Mouse (Mus musculus) Patski (cell line): ENCODE data around the gene 4933428G20Rik. TPM values are rescaled to one million over a fixed set of nuclear protein-coding genes. Genes with fewer than 3 reads are reported as not detected.

Experiments
- ATAC-seq: fragments of 100-300 bp; one replicate; pipeline ENCODE4 v1.8.0; 2021
- CTCF ChIA-PET: fragments of 350-600 bp; sonication (Branson Sonifier 250); formaldehyde crosslinking; loops from one replicate; lab custom pipeline; 2022; ENCODE audit warnings: inconsistent platforms; lab: Charles Lee
- POLR2A ChIA-PET: fragments of 350-600 bp; sonication (Branson Sonifier 250); formaldehyde crosslinking; loops from one replicate; lab custom pipeline; 2022; ENCODE audit warnings: antibody characterized with exemption, inconsistent platforms; lab: Charles Lee
- DNase-seq: peaks from one replicate; pipeline ENCODE4 v3.0.0-alpha.2; 2011; ENCODE audit warnings: low read depth, low spot score
- H3K27me3 ChIP-seq: fragments of 371-371 bp; one replicate; pipeline ENCODE4 v1.5.1; 2021
- CTCF ChIP-seq: fragments of 100-300 bp; IDR thresholded peaks from one replicate; pipeline ENCODE4 v1.5.1; 2021
- in situ Hi-C: fragments of 300-500 bp; cut with MboI; formaldehyde crosslinking; loops from 3 replicates; pipeline ENCODE4 v1.11.1; 2018; ENCODE audit warnings: low pct_unique_long_range_greater_than_20kb, mixed read lengths
- polyA plus RNA-seq: library from polyadenylated mRNA; unstranded; gene quantifications from one replicate; pipeline ENCODE4 v1.2.3, GENCODE M21; 2021

The 4933428G20Rik gene
- polyA plus RNA-seq, 1 experiment from 2014 or later: 0.17 TPM

DNA sequence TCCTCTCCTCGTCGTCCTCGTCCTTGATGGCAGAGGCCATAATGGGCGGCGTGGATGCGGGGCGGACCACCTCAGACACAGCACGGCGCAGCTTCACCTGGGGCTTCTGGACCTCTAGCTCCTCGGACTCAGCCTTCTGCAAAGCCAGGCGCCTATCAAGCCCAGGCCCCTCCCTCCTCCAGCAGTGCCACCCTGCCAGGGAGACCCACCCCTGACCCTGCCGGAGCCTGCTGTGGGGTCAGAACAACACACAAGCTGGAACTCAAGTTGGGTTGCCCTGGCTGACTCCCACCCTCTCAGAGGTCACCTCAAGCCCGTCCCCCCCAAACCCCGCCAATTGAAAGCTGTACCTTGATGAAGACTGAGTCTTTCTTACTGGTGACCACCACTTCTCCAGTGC, 23.0 kb upstream of the 4933428G20Rik start:
- in situ Hi-C loops: no loop called here
- CTCF ChIA-PET: interaction anchor here (0.7 to 1.6 kb wide), 3 partner anchors 9 to 35 kb away, joined by 3 to 8 read pairs (median 3); no protein-coding TSS in a partner anchor
- POLR2A ChIA-PET: interaction anchor here (0.5 kb wide), 1 partner anchor 32 kb away, joined by 3 read pairs; no protein-coding TSS in a partner anchor
- peaks cover 7% of the 10 kb centered on the region for H3K27me3 ChIP-seq
- no peak for TF ChIP-seq CTCF
- ATAC-seq: no peak
- no peak for DNase-seq

DNA sequence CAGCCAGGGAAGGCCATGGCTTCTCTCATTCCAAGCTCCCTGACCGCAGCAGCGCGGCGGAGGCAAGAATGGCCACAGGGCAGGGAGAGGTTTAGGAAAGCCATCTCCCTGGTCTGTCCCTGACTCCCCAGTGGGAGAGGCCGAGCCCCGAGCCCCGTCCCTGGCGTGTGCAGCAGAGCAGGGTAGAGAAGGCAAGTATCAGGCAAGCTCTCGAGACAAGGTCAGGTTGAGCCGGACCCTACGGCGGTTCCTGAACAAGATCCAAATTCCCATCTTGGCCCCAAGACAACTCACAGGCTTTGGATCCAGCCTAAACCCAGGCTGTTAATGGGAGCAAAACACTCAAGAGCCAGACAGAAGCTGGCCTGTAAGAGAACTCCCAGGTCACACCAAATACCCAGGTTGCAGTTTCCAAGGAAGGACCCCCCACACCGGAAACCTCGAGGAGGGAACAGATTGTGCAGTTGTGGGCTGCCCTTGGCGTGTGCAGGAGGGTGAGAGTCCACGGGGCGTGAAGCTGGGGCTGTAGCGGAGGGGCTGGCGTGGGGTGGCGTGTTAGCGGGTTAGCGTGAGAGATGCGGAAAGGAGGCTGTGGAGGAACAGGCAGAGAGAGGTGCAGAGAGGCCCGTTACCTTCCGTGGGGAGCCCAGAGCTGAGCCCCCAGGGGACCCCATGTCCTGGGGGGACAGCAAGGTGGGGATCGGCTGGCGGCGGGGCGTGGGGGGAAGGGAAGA, 21.8 kb upstream of the 4933428G20Rik start:
- in situ Hi-C loops: no loop called here
- H3K27me3 ChIP-seq: peaks cover 7% of the 10 kb centered on the region
- DNase-seq: no peak
- POLR2A ChIA-PET: no interaction called here
- ATAC-seq: no peak
- TF ChIP-seq CTCF: no peak
- CTCF ChIA-PET: no interaction called here

DNA sequence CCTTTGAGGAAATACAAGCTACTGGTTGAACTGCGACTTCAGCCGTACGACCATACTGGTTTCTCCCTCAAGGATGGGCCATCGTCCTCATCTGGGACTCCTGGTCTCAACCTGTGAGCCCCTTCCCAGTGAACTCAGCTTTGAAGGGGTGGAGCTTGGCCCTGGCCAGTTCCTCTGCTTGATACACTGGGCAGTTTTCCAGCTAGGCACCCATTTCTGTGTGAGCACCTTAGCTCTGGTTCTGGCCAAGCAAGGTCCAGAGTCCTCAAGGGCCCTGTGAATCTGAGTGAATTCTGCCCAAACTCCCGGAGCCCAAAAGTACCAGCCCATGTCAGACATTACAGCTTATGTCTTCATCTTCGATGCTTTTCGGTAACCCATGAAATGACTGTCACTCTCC, 20.4 kb upstream of the 4933428G20Rik start:
- H3K27me3 ChIP-seq: no peaks in the 10 kb centered on the region
- ChIA-PET CTCF (interaction anchor here (0.9 to 1.0 kb wide), 3 partner anchors 10 to 108 kb away, joined by 3 read pairs; partner anchors contain the start of genes Epop and Srcin1), POLR2A (interaction anchor here (1.0 kb wide), 1 partner anchor 22 kb away, joined by 4 read pairs; no protein-coding TSS in a partner anchor)
- TF ChIP-seq CTCF: no peak
- DNase-seq (no peak), ATAC-seq (no peak)
- in situ Hi-C loops: no loop called here

DNA sequence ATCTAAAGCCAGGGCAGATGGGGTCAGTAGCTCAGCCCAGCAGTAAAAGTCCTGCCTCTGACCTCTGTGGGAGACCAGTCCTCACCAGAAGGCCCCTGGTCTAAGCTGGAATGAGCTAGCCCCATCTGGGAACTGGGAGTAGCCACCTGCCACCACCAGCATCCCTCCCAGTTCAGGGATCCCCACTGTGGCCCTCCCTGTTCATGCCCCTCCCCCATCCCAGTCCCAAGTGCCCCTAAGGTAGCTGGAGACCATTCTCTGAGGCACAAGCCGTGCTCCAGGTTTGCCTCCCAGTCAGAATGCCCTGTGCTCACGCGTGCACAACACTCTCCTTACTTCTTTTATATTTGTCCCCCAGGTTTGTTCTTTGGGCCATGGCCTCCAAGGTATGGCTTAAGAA, 12.9 kb upstream of the 4933428G20Rik start:
- no peak for TF ChIP-seq CTCF
- ChIA-PET POLR2A (no interaction called here), CTCF (interaction anchor here (0.9 to 1.5 kb wide), 2 partner anchors 9 to 23 kb away, joined by 3 read pairs; no protein-coding TSS in a partner anchor)
- H3K27me3 ChIP-seq: no peaks in the 10 kb centered on the region
- ATAC-seq: no peak
- DNase-seq: no peak
- in situ Hi-C loops: no loop called here

DNA sequence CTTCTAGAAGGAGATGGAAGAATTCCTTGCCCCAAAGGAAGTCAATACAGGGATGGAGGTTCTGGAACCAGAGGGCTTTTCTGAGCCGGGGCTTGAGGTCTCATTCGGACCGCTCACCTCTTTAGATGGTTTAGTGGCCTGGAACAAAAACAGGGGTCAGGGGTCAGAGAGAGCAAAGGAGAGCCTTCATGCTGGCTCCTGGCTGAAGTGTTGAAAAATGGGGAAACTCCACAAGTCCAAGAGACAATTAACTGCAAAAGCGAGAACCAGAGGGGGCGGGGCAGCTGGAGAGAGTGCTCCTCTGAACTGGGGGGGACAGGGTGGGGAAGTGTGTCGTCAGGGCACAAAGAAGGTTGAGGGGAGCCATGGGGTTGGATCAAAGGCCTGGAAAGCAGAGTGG, 12.4 kb upstream of the 4933428G20Rik start:
- ATAC-seq: no peak
- DNase-seq: no peak
- TF ChIP-seq CTCF: no peak
- in situ Hi-C loops: no loop called here
- CTCF ChIA-PET: interaction anchor here (1.5 kb wide), 1 partner anchor 23 kb away, joined by 3 read pairs; no protein-coding TSS in a partner anchor
- POLR2A ChIA-PET: no interaction called here
- H3K27me3 ChIP-seq: no peaks in the 10 kb centered on the region

DNA sequence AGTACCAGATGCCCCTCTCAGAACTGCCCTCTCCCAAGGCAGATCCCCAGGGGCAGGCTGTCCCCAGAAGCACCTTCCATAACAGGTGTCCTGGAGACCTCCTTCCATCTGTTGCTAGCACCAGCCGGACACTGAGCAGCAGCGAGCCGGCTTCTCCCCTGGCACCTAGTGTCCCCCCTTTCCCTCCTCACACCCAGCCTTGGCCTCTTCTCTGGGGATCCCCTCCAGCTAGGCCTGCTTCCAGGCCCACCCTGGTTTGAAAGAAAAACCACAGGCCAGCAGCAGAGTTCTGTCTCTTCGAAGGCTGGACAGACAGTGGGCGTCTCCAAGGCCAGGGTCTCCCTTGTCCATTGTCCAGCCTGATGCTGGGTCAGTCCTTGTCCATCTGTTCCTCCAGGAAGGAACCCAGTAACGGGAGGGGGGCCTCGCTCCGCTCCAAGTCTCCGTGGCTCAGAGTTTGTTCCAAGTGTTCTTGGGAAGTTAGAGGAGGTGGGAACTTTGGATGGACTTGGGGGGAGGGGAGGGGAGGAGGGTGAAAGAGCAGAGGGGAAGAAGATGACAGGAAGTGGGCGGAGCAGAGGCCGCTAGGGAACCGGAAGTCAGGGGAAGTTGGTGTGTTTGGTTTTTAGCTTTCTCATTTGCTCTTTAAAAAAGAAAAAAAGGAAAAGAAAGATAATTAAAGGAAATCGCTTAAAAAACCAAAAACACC, 11.7 kb upstream of the 4933428G20Rik start:
- ATAC-seq (no peak), DNase-seq (no peak)
- CTCF ChIA-PET: no interaction called here
- in situ Hi-C loops: no loop called here
- TF ChIP-seq CTCF: no peak
- POLR2A ChIA-PET: no interaction called here
- no peaks in the 10 kb centered on the region for H3K27me3 ChIP-seq

DNA sequence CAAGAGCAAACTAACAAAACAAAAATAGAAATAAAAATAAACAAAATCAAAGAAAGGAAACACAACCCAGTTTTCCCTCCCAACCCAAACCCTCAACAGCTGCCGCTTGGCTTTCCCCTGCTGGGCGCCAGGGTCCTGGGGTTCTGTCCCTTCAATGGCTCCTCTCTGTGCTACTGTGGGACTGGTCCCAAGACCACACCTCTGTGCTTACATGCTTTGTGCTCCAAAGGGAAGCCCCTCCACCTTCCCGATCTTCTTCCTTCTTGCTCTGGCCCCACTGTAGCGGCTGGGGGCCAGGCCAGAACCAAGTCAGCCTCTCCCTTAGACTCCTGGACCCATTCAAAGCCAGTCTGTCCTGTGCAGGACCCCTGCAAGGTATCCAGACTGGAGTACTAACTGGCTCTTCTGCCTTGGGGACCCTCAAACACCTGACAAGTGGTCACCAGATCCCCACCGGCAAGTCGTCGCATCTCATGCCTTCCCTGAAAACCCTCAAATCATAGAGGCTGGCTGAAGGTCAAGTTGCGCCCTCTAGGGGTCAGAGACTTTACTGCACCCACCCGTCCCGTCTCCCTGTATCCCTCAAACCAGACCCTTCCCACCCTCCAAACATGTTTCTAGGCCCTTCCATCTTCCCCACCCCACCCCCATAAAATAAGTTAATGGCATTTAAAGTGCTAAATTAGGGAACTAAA, 11.0 kb upstream of the 4933428G20Rik start:
- TF ChIP-seq CTCF: no peak

DNA sequence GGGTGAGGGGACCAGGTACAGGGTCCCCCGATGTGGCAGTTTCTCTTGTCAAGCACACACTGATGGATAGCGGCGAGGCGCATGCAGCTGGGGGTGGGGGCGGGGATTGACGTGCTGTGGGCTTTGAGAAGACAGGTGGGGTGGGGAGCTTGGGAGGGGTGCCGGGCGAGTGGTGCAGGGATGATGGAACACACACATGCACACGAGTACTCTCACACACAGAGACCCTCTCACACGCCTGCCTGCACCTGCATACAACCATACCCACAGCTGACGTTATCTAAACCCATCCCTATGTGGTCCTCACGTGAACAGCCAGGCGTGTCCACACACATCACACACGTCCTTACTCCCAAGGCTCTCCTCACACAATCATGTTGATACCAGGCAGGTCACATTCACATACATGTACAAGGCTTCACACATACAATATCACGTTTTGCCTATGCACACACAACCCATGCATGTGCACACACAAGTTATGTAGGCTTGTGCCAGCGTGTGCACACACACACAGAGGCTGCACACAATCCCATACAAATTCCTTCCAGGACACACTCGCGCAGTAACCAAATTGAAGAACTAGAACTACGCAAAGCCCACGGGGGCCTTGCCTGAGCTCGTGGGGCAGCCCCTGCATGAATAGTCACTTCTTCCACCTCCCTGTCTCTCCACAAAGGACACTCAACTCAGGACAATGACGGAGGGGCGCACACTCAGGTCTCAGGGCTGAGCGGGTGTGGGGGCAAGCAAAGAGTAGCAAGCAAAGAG, 9.8 kb upstream of the 4933428G20Rik start:
- no peak for TF ChIP-seq CTCF
- in situ Hi-C loops: no loop called here
- ChIA-PET POLR2A (no interaction called here), CTCF (no interaction called here)
- H3K27me3 ChIP-seq: no peaks in the 10 kb centered on the region
- ATAC-seq (no peak), DNase-seq (no peak)

More for the DNA sequence above, 11.0 kb upstream of the 4933428G20Rik start:
- ChIA-PET CTCF (no interaction called here), POLR2A (no interaction called here)
- DNase-seq (no peak), ATAC-seq (no peak)
- in situ Hi-C loops: no loop called here
- no peaks in the 10 kb centered on the region for H3K27me3 ChIP-seq

DNA sequence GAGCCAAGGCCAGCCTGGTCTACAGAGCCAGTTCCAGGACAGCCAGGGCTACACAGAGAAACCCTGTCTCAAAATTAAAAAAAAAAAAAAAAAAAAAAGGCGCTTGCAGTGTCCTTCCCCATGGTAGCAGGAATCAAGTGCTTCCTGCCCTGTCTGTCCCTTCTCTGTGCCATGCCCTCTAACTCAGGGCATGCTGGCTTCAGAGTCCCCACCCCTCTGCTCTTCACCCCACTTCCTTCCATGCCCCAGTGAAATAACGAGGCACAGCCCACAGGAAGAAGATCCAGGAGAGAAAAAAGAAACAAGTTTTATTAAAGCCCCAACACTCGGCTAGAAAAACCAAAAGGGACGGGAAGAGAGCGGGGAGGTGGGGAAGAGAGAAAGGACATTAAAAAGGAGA, 8.9 kb upstream of the 4933428G20Rik start:
- CTCF ChIA-PET: no interaction called here
- TF ChIP-seq CTCF: no peak
- H3K27me3 ChIP-seq: no peaks in the 10 kb centered on the region
- in situ Hi-C loops: no loop called here
- no peak for ATAC-seq
- POLR2A ChIA-PET: interaction anchor here (0.6 kb wide), 1 partner anchor 109 kb away, joined by 10 read pairs; no protein-coding TSS in a partner anchor
- no peak for DNase-seq

DNA sequence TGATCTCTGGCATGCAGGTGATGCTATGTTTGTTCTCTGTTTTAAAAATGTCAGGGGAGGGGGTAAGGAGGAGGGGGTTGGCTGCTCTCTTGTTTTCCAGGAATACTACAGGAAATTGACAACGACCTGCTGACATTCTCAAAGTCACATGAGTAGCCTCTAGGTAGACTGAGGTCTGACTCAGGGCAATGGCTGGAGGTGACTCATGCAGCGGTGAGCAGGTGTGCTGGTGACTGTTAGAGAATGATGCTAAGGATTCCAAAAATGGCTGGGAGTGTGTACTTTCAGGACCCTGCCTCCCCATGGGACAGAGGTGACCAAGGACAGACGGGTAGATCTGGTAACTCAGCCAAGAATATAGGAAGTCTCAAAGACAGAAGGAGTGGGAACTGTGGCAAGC, 8.1 kb upstream of the 4933428G20Rik start:
- TF ChIP-seq CTCF: no peak
- no peak for DNase-seq
- POLR2A ChIA-PET: interaction anchor here (0.6 kb wide), 1 partner anchor 109 kb away, joined by 10 read pairs; no protein-coding TSS in a partner anchor
- in situ Hi-C loops: no loop called here
- H3K27me3 ChIP-seq: no peaks in the 10 kb centered on the region
- CTCF ChIA-PET: no interaction called here
- no peak for ATAC-seq
